Mouse (Mus musculus) cerebellum, adult 2 months (tissue): ENCODE measurements around the gene Crlf1.

Experiments used
- CTCF ChIP-seq: fragments of 200-500 bp; IDR thresholded peaks from 2 replicates; pipeline ENCODE4 v1.5.1; 2011; ENCODE audit warnings: low read depth, mild to moderate bottlenecking, control low read depth, low read length, moderate library complexity, borderline replicate concordance; ENCODE audit not compliant: insufficient read depth
- POLR2A ChIP-seq: fragments of 200-500 bp; IDR thresholded peaks from 2 replicates; pipeline ENCODE4 v1.6.1; 2011; ENCODE audit warnings: low read length, control low read depth, borderline replicate concordance; ENCODE audit not compliant: insufficient read depth

DNA sequence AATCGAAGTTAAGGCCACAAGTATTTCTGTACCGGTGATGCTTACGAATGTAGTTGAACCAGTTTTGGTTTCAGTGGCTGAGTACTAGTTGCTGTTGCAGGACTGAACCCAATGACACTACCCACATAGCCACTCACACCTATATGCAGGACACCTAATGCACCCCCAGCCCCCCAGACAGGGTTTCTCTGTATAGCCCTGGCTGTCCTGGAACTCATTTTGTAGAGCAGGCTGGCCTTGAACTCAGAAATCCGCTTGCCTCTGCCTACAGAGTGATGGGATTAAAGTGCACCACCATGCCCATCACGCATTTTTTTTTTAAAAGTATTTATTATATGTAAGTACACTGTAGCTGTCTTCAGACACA lies 14.1 kb downstream of the Crlf1 start:
- no peak for TF ChIP-seq POLR2A
- TF ChIP-seq CTCF: no peak
